Mouse (Mus musculus): ENCODE measurements around the gene Tulp2.
A peak's percentile ranks its signal among the peaks of the same experiment; 100 is the strongest.

- TF ChIP-seq HCFC1 (IDR thresholded peaks at IDR 0.05; ENCODE audit: low read depth, low read length): peak; percentile 97
- TF ChIP-seq MAZ (IDR thresholded peaks at IDR 0.05; ENCODE audit: low read depth, low read length): no peak
- peak; percentile 59 to 88; a peak in 3 of 4 replicates for TF ChIP-seq POLR2A (IDR thresholded peaks at IDR 0.05; ENCODE audit: control insufficient read depth in 1 of 2, insufficient read depth in 1 of 2, low read depth in 1 of 2, low read length in 2 of 2, poor library complexity in 1 of 2)
- TF ChIP-seq ZC3H11A (IDR thresholded peaks at IDR 0.05; ENCODE audit: low read depth, low read length): no peak
- 0 out of 4 replicates have a peak, but pooled peaks of 1 of the 2 experiments have one; percentile 8 for TF ChIP-seq EP300 (IDR thresholded peaks at IDR 0.05; ENCODE audit: low read depth in 1 of 2, low read length in 2 of 2)
- no peak; the same call in 1 of the 2 replicates for TF ChIP-seq GATA1 (IDR thresholded peaks at IDR 0.05; ENCODE audit: low read depth, low read length)
These were observed 6.2 kb upstream of the Tulp2 start for GRCm38 (mm10) chr7:45475291-45475969.

Data from MEL (cell line).